Mouse (Mus musculus) MEL (cell line): ENCODE data around the gene Hoxc6. TPM values are rescaled to one million over a fixed set of nuclear protein-coding genes. Genes with fewer than 3 reads are reported as not detected.

Source experiments
- DNase-seq: peaks from one replicate; pipeline ENCODE4 v3.0.0; 2011; ENCODE audit warnings: low read depth, low spot score
- H3K27ac ChIP-seq: 2 replicates; pipeline ENCODE4 v1.5.1; 2012; ENCODE audit warnings: low read depth, mild to moderate bottlenecking, control low read depth, low read length, moderate library complexity; ENCODE audit not compliant: control insufficient read depth
- H3K27me3 ChIP-seq, 2 experiments: fragments of 150-350 bp in 1 of 2; sonication (generic) in 1 of 2; 2 replicates each; pipeline ENCODE4 v1.6.1; 2012; ENCODE audit warnings: low read length in 2 of 2, mild to moderate bottlenecking in 2 of 2, improper control_type of control experiment in 1 of 2, moderate library complexity in 1 of 2; ENCODE audit not compliant: insufficient read depth in 2 of 2, control insufficient read depth in 1 of 2
- H3K36me3 ChIP-seq, 2 experiments: 2 replicates each; pipeline ENCODE4 v1.6.1; 2012 to 2014; ENCODE audit warnings: low read length in 2 of 2, improper control_type of control experiment in 1 of 2, inconsistent platforms in 1 of 2, mild to moderate bottlenecking in 1 of 2; ENCODE audit not compliant: insufficient read depth in 2 of 2, control insufficient read depth in 1 of 2
- H3K4me1 ChIP-seq, 2 experiments: fragments of 150-350 bp in 1 of 2; sonication (generic) in 1 of 2; 2 replicates each; pipeline ENCODE4 v1.6.1; 2012; ENCODE audit warnings: low read length in 2 of 2, improper control_type of control experiment in 1 of 2, mild to moderate bottlenecking in 1 of 2; ENCODE audit not compliant: insufficient read depth in 2 of 2, control insufficient read depth in 1 of 2
- H3K4me3 ChIP-seq, 2 experiments: fragments of 150-350 bp in 1 of 2; sonication (generic) in 1 of 2; 2 replicates each; pipeline ENCODE4 v1.5.1; 2012; ENCODE audit warnings: low read depth in 2 of 2, low read length in 2 of 2, mild to moderate bottlenecking in 2 of 2, moderate library complexity in 2 of 2, control low read depth in 1 of 2, improper control_type of control experiment in 1 of 2; ENCODE audit not compliant: control insufficient read depth in 1 of 2, insufficient read depth in 1 of 2
- H3K79me2 ChIP-seq: 2 replicates; pipeline ENCODE4 v1.6.1; 2012; ENCODE audit warnings: mild to moderate bottlenecking, low read length, moderate library complexity; ENCODE audit not compliant: control insufficient read depth, poor library complexity, insufficient read depth
- H3K9ac ChIP-seq: 2 replicates; pipeline ENCODE4 v1.6.1; 2012; ENCODE audit warnings: low read depth, mild to moderate bottlenecking, control low read depth, low read length, moderate library complexity; ENCODE audit not compliant: control insufficient read depth, poor library complexity, severe bottlenecking
- H3K9me3 ChIP-seq: fragments of 150-350 bp; sonication (generic); replicated peaks from 2 replicates; pipeline ENCODE4 v1.6.1; 2012; ENCODE audit warnings: mild to moderate bottlenecking, low read length, improper control_type of control experiment, moderate library complexity; ENCODE audit not compliant: insufficient read depth
- BHLHE40 ChIP-seq: IDR thresholded peaks from 2 replicates; pipeline ENCODE4 v1.6.1; 2012; ENCODE audit warnings: low read depth, mild to moderate bottlenecking, inconsistent platforms, low read length, improper control_type of control experiment, borderline replicate concordance
- CHD1 ChIP-seq: IDR thresholded peaks from 2 replicates; pipeline ENCODE4 v1.6.1; 2012; ENCODE audit warnings: low read depth, mild to moderate bottlenecking, inconsistent platforms, low read length, improper control_type of control experiment
- CTCF ChIP-seq, 3 experiments: IDR thresholded peaks in 2 of 3; conservative IDR thresholded peaks in 1 of 3; 2 replicates each; pipeline ENCODE4 v1.5.1; 2011 to 2012; ENCODE audit warnings: low read length in 3 of 3, low read depth in 2 of 3, mild to moderate bottlenecking in 2 of 3, improper control_type of control experiment in 1 of 3, inconsistent platforms in 1 of 3, mixed read lengths in 1 of 3, moderate library complexity in 1 of 3; ENCODE audit not compliant: control insufficient read depth in 1 of 3, insufficient read depth in 1 of 3, poor library complexity in 1 of 3, severe bottlenecking in 1 of 3
- E2F4 ChIP-seq: IDR thresholded peaks from 2 replicates; pipeline ENCODE4 v1.6.1; 2011; ENCODE audit warnings: low read depth, low read length, improper control_type of control experiment, borderline replicate concordance
- ELF1 ChIP-seq: IDR thresholded peaks from 2 replicates; pipeline ENCODE4 v1.6.1; 2014; ENCODE audit warnings: low read depth, mild to moderate bottlenecking, inconsistent platforms, low read length, improper control_type of control experiment, moderate library complexity
- ETS1 ChIP-seq: IDR thresholded peaks from 2 replicates; pipeline ENCODE4 v1.6.1; 2012; ENCODE audit warnings: low read depth, mild to moderate bottlenecking, inconsistent platforms, low read length, improper control_type of control experiment, moderate library complexity
- GATA1 ChIP-seq: IDR thresholded peaks from 2 replicates; pipeline ENCODE4 v1.6.1; 2011; ENCODE audit warnings: low read depth, low read length, improper control_type of control experiment
- HCFC1 ChIP-seq: IDR thresholded peaks from 2 replicates; pipeline ENCODE4 v1.6.1; 2012; ENCODE audit warnings: low read depth, mild to moderate bottlenecking, inconsistent platforms, low read length, improper control_type of control experiment, moderate library complexity
- MEF2A ChIP-seq: IDR thresholded peaks from 2 replicates; pipeline ENCODE4 v1.6.1; 2014; ENCODE audit warnings: low read depth, mild to moderate bottlenecking, inconsistent platforms, low read length, improper control_type of control experiment; ENCODE audit not compliant: poor library complexity, insufficient replicate concordance, severe bottlenecking; ENCODE audit errors: extremely low read depth
- MYB ChIP-seq: IDR thresholded peaks from 2 replicates; pipeline ENCODE4 v1.6.1; 2011; ENCODE audit warnings: mild to moderate bottlenecking, low read depth, low read length, improper control_type of control experiment
- POLR2AphosphoS2 ChIP-seq: IDR thresholded peaks from 2 replicates; pipeline ENCODE4 v1.6.1; 2011; ENCODE audit warnings: low read length, improper control_type of control experiment
- RAD21 ChIP-seq: IDR thresholded peaks from 2 replicates; pipeline ENCODE4 v1.6.1; 2011; ENCODE audit warnings: mild to moderate bottlenecking, low read depth, low read length, improper control_type of control experiment
- RCOR1 ChIP-seq: IDR thresholded peaks from 2 replicates; pipeline ENCODE4 v1.6.1; 2012; ENCODE audit warnings: low read depth, mild to moderate bottlenecking, inconsistent platforms, low read length, improper control_type of control experiment
- SIN3A ChIP-seq: IDR thresholded peaks from 2 replicates; pipeline ENCODE4 v1.6.1; 2012; ENCODE audit warnings: low read length, improper control_type of control experiment, inconsistent platforms
- TAL1 ChIP-seq: IDR thresholded peaks from 2 replicates; pipeline ENCODE4 v1.6.1; 2012; ENCODE audit warnings: mild to moderate bottlenecking, inconsistent platforms, low read length, moderate library complexity, mixed read lengths
- TCF12 ChIP-seq: IDR thresholded peaks from 2 replicates; pipeline ENCODE4 v1.6.1; 2014; ENCODE audit warnings: low read depth, mild to moderate bottlenecking, inconsistent platforms, low read length, improper control_type of control experiment, moderate library complexity
- USF1 ChIP-seq: IDR thresholded peaks from 2 replicates; pipeline ENCODE4 v1.6.1; 2014; ENCODE audit warnings: low read depth, mild to moderate bottlenecking, inconsistent platforms, low read length, improper control_type of control experiment, moderate library complexity
- USF2 ChIP-seq, 2 experiments: IDR thresholded peaks; 2 replicates each; pipeline ENCODE4 v1.6.1; 2011 to 2012; ENCODE audit warnings: improper control_type of control experiment in 2 of 2, low read length in 2 of 2, borderline replicate concordance in 1 of 2, inconsistent platforms in 1 of 2, low read depth in 1 of 2, mild to moderate bottlenecking in 1 of 2; ENCODE audit not compliant: insufficient read depth in 1 of 2
- ZNF384 ChIP-seq: IDR thresholded peaks from 2 replicates; pipeline ENCODE4 v1.6.1; 2012; ENCODE audit warnings: low read depth, mild to moderate bottlenecking, inconsistent platforms, low read length, improper control_type of control experiment
- polyA plus RNA-seq, 2 experiments: library from polyadenylated mRNA; stranded (reverse) in 1 of 2; unstranded in 1 of 2; fragments of >175 nt in 1 of 2; fragments of >200 nt in 1 of 2; gene quantifications; 2 replicates each; pipeline versions ENCODE4 v1.2.1 to v1.2.4; 2012; ENCODE audit warnings: low replicate concordance in 2 of 2, low read depth in 1 of 2; ENCODE audit not compliant: insufficient read length in 2 of 2, insufficient read depth in 1 of 2, missing spikeins in 1 of 2
- total RNA-seq: library from RNA; depleted of rRNA; stranded (reverse); fragments of 300-350 nt; gene quantifications from 2 replicates; pipeline ENCODE4 v1.2.3, GENCODE M21; 2012

The Hoxc6 gene
- total and polyA plus RNA-seq, 3 experiments, result 2.3 to 9.4 TPM; not detected in 1

- no peaks in the 10 kb centered on the region for H3K27me3 ChIP-seq
- H3K36me3 ChIP-seq, result peaks cover 0 to 11% of the 10 kb centered on the region in 2 experiments; a peak in 2 of 4 replicates
- H3K9ac ChIP-seq, result no peak overlapping the region
- DNase-seq, result no peak
- H3K4me1 ChIP-seq, result peaks cover 5 to 8% of the 10 kb centered on the region in 2 experiments
- no peaks in the 10 kb centered on the region for H3K79me2 ChIP-seq
- no peak overlapping the region for H3K4me3 ChIP-seq
- no peak overlapping the region for H3K27ac ChIP-seq
- no peak for TF ChIP-seq BHLHE40
- no peak for TF ChIP-seq TAL1
- TF ChIP-seq HCFC1, result no peak
- TF ChIP-seq ELF1, result no peak
- no peak for TF ChIP-seq CHD1
- TF ChIP-seq GATA1, result no peak
- no peak for TF ChIP-seq MYB
- no peak for TF ChIP-seq ZNF384
- no peak for TF ChIP-seq POLR2AphosphoS2
- TF ChIP-seq E2F4, result no peak
- no peak for TF ChIP-seq CTCF (IDR thresholded peaks at IDR 0.05 in 2 of 3, conservative IDR thresholded peaks at IDR 0.05 in 1 of 3; ENCODE audit: control insufficient read depth in 1 of 3, insufficient read depth in 1 of 3, low read depth in 2 of 3, low read length in 3 of 3, poor library complexity in 1 of 3, severe bottlenecking in 1 of 3)
- TF ChIP-seq ETS1, result no peak
- no peak for TF ChIP-seq USF2 (IDR thresholded peaks at IDR 0.05; ENCODE audit: borderline replicate concordance in 1 of 2, insufficient read depth in 1 of 2, low read depth in 1 of 2, low read length in 2 of 2)
- no peak for TF ChIP-seq TCF12
- TF ChIP-seq MEF2A, result no peak
- no peak for TF ChIP-seq SIN3A
- TF ChIP-seq RCOR1, result no peak
- TF ChIP-seq RAD21, result no peak
- no peak for TF ChIP-seq USF1
- H3K9me3 ChIP-seq, result no peaks in the 10 kb centered on the region
Measured at GRCm38 (mm10) chr15:103024131-103024530, 26.1 kb downstream of the Hoxc6 start.

GRCm38 (mm10) chr15:103027266-103028235, 29.5 kb downstream of the Hoxc6 start:
- no peak for TF ChIP-seq USF1
- no peaks in the 10 kb centered on the region for H3K9me3 ChIP-seq
- no peaks in the 10 kb centered on the region for H3K79me2 ChIP-seq
- no peak for DNase-seq
- H3K4me3 ChIP-seq, result no peak overlapping the region
- H3K9ac ChIP-seq, result no peak overlapping the region
- peaks cover 0 to 4% of the 10 kb centered on the region in 2 experiments; a peak in 2 of 4 replicates for H3K36me3 ChIP-seq
- peaks cover 0 to 1% of the 10 kb centered on the region in 2 experiments; a peak in 2 of 4 replicates for H3K4me1 ChIP-seq
- no peaks in the 10 kb centered on the region for H3K27me3 ChIP-seq
- no peak overlapping the region for H3K27ac ChIP-seq
